Comparison of ENCODE assay signal across 10 mouse cellular contexts in the genomic region with DNA sequence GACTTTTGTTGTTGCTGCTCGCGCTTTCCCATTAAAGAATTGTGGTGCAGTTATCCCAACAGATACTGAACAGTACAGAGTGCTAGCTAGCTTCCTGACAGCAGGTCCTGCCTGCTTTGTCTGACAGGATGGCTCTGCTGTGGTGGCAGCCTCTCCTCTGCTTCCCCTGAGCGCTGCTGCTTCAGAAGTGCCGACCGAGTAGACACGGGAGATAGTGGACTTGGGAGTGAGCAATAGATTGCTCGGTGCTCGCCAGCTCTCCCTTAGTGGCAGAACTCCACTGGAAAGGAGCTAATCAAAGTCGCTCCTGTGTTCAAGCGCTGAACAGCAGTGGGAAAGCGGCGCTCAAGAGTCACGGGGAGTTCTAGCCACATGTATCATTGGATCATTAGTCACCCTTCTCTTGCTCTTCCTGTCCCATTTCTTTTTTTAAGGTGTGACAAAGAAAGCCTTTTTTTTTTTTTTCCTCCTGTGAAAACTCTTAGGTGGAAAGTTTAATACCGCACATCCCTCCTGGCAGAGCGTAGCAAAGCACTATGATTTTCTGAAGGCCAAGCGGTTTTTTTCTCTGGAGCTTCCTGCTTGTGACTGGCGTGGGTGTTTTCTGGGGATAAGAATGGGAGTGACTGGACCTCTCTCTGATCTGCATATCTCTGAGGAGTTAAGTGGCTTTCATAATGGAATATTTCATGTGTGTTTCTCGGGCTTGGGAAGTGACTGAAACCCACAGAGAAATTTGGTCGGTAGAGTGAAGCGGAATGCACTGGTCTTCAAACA. TPM values are rescaled to one million over a fixed set of nuclear protein-coding genes. Genes with fewer than 3 reads are reported as not detected.
DNase-seq lines count a peak whose midpoint lies in the region; TF ChIP-seq lines count a peak whose summit lies in the region.
"Had no signal": no experiment of that assay in that cellular context is flagged by ENCODE, and none has a peak within 500 bp of the region (broad histone marks: within the 10 kb centered on the region; RNA-seq: fewer than 3 reads in every experiment).

No protein-coding gene starts in this region.

- DNase-seq in layer of hippocampus, adult 2 months (ENCODE audit: low spot score in 2 of 2) = peak; percentile 3 to 18
- no peak for DNase-seq in layer of hippocampus, adult 9-10 months (ENCODE audit: low spot score)
- peak; percentile 9 for DNase-seq in embryo, embryonic 10.5 days (ENCODE audit: low spot score)
- peak; percentile 7 to 20 for DNase-seq in heart, postnatal 14 days
- peak; percentile 5 for DNase-seq in layer of hippocampus, adult 9-11 months
- DNase-seq in right cerebral cortex, adult 2 months (ENCODE audit: low spot score in 2 of 2) = peak; percentile 11 to 21
- DNase-seq in spleen, postnatal 10 days (ENCODE audit: low spot score in 2 of 2) = no peak
- DNase-seq in gastrocnemius, adult 18-20 months (ENCODE audit: low spot score) = no peak

- peak overlapping the region; percentile 42 for H3K4me3 ChIP-seq in layer of hippocampus, adult 2 months
- H3K4me3 ChIP-seq: embryonic facial prominence, embryonic 15.5 days; liver, embryonic 15.5 days had no signal

- peak; percentile 26; the same call in 1 of the 2 replicates for TF ChIP-seq CTCF in layer of hippocampus, adult 2 months (conservative IDR thresholded peaks at IDR 0.05)

- intact Hi-C loops in heart, postnatal 14 days (cut with DNase I) = no loop called here

- peak overlapping the region; percentile 18; the same call in 1 of the 2 replicates for H3K27ac ChIP-seq in layer of hippocampus, adult 2 months
- H3K27ac ChIP-seq: embryonic facial prominence, embryonic 15.5 days; liver, embryonic 15.5 days had no signal

RNA-seq across cellular contexts. Expression of gene Rhbdd1, which starts 42.8 kb away (rescaled TPM):
- total RNA-seq in layer of hippocampus, adult 2 months (2021) = 1 to 10 TPM; 7.4 to 7.6 TPM
- 10 to 100 TPM; 10.1 to 11.5 TPM for total RNA-seq in heart, postnatal 14 days (2021)
- 1 to 10 TPM; 7.4 to 8.4 TPM for total RNA-seq in gastrocnemius, adult 18-20 months (2021)

Comparison
In these comparisons a context has a peak if more than half of its experiments do, and no peak if none do; other contexts are left out.
1. DNase-seq: peak in layer of hippocampus, adult 2 months (2 of 2), embryo, embryonic 10.5 days (single experiment), heart, postnatal 14 days (2 of 2), layer of hippocampus, adult 9-11 months (single experiment) and right cerebral cortex, adult 2 months (2 of 2); none in layer of hippocampus, adult 9-10 months (single experiment), spleen, postnatal 10 days (0 of 2) and gastrocnemius, adult 18-20 months (single experiment).